In genomic region chr1:155074856-155075255, GRCm38 (mm10) we compare ENCODE assay signal across 7 mouse cellular contexts. TPM values are rescaled to one million over a fixed set of nuclear protein-coding genes. Genes with fewer than 3 reads are reported as not detected.
A peak's percentile ranks its signal among the peaks of the same experiment; 100 is the strongest.
DNase-seq lines count a peak whose midpoint lies in the region; TF ChIP-seq lines count a peak whose summit lies in the region.

No protein-coding gene starts in this region.

- no peak overlapping the region for H3K4me3 ChIP-seq in lung, adult 2 months (replicated peaks; ENCODE audit: extremely low read depth, low read depth, low read length)

- peak; percentile 63; the same call in 1 of the 2 replicates for TF ChIP-seq POLR2A in lung, adult 2 months (IDR thresholded peaks at IDR 0.05; ENCODE audit: borderline replicate concordance, extremely low read depth, low read depth, low read length)

- no peak for TF ChIP-seq CTCF in lung, adult 2 months (IDR thresholded peaks at IDR 0.05; ENCODE audit: insufficient read depth, low read length)

- WGBS in lung, adult 2 months, result 26% methylated on average over 7 of the region's 7 CpGs

- H3K4me1 ChIP-seq in lung, adult 2 months (ENCODE audit: control insufficient read depth, insufficient read depth, low read length), result peaks cover 10% of the 10 kb centered on the region

- DNase-seq in ovary, postnatal 36 days (ENCODE audit: low spot score), result peak; percentile 35
- DNase-seq in ovary, postnatal 14 days (ENCODE audit: low spot score), result no peak
- peak; percentile 78 for DNase-seq in fat pad, adult 2 months (ENCODE audit: extremely low read depth, low read depth, low spot score)
- DNase-seq in lung, adult 2 months, result peak; percentile 75
- DNase-seq in yolk sac, embryonic 10.5 days (ENCODE audit: low spot score), result peak; percentile 84
- no peak for DNase-seq in left cerebral cortex, adult 18-20 months (ENCODE audit: low spot score in 2 of 2)
- no peak for DNase-seq in B cell, adult 2 months

RNA-seq across cellular contexts. Expression of gene Ier5, which starts 24.6 kb away (rescaled TPM):
- polyA plus RNA-seq in lung, adult 2 months (2012; rRNA removed), result 38.1 and 42.8 TPM in 2 replicates
- total RNA-seq in left cerebral cortex, adult 18-20 months (2021), result 10 to 100 TPM; 76.3 to 83.2 TPM

Comparison
In these comparisons a context has a peak if more than half of its experiments do, and no peak if none do; other contexts are left out.
1. DNase-seq: peak in ovary, postnatal 36 days (single experiment), fat pad, adult 2 months (single experiment), lung, adult 2 months (single experiment) and yolk sac, embryonic 10.5 days (single experiment); none in ovary, postnatal 14 days (single experiment), left cerebral cortex, adult 18-20 months (0 of 2) and B cell, adult 2 months (0 of 2).